Mouse (Mus musculus): ENCODE results near the gene Cnrip1. TPM values are rescaled to one million over a fixed set of nuclear protein-coding genes. Genes with fewer than 3 reads are reported as not detected.

Gene Cnrip1
- polyA plus RNA-seq, 1 experiment, result 2.7 TPM

GRCm38 (mm10) chr11:17112419-17113090, 61.2 kb downstream of the Cnrip1 start:
- Histone ChIP-seq H3K27ac (ENCODE audit: insufficient read depth, low read depth, low read length) (no peak overlapping the region), H3K36me3 (ENCODE audit: control insufficient read depth, insufficient read depth, low read length) (no peaks in the 10 kb centered on the region), H3K4me3 (ENCODE audit: low read depth, low read length) (no peak overlapping the region), H3K27me3 (ENCODE audit: control insufficient read depth, insufficient read depth, low read length) (no peaks in the 10 kb centered on the region), H3K4me1 (ENCODE audit: control insufficient read depth, insufficient read depth, insufficient read length, low read length) (no peaks in the 10 kb centered on the region)
- WGBS, result 59% methylated on average over 1 of the region's 1 CpGs
- no peak for TF ChIP-seq CTCF (IDR thresholded peaks at IDR 0.05; ENCODE audit: extremely low read depth, insufficient read length, insufficient replicate concordance, low read depth, low read length)
- no peak for TF ChIP-seq POLR2A (IDR thresholded peaks at IDR 0.05; ENCODE audit: low read depth, low read length)

- Histone ChIP-seq H3K4me1 (ENCODE audit: control insufficient read depth, insufficient read depth, insufficient read length, low read length) (no peaks in the 10 kb centered on the region), H3K27ac (ENCODE audit: insufficient read depth, low read depth, low read length) (no peak overlapping the region), H3K27me3 (ENCODE audit: control insufficient read depth, insufficient read depth, low read length) (no peaks in the 10 kb centered on the region), H3K4me3 (ENCODE audit: low read depth, low read length) (no peak overlapping the region), H3K36me3 (ENCODE audit: control insufficient read depth, insufficient read depth, low read length) (no peaks in the 10 kb centered on the region)
- no peak for TF ChIP-seq CTCF (IDR thresholded peaks at IDR 0.05; ENCODE audit: extremely low read depth, insufficient read length, insufficient replicate concordance, low read depth, low read length)
- no peak for TF ChIP-seq POLR2A (IDR thresholded peaks at IDR 0.05; ENCODE audit: low read depth, low read length)
- 19% methylated on average over 2 of the region's 2 CpGs for WGBS
Measured at GRCm38 (mm10) chr11:17126418-17126817, 75.0 kb downstream of the Cnrip1 start.

Other genes with a start within 250 kb of the Cnrip1 start
- gene Fbxo48, start 100.2 kb upstream of the Cnrip1 start, polyA plus RNA-seq (2012; rRNA removed), result 0.16 and 0.18 TPM in 2 replicates
- gene Plek, start 795 bp downstream of the Cnrip1 start, polyA plus RNA-seq (2012; rRNA removed), result 0.24 and 0.33 TPM in 2 replicates
- gene Ppp3r1, start 107.7 kb downstream of the Cnrip1 start, polyA plus RNA-seq (2012; rRNA removed), result 7.9 and 33.2 TPM in 2 replicates
- gene Wdr92, start 130.5 kb downstream of the Cnrip1 start, polyA plus RNA-seq (2012; rRNA removed), result 2.3 and 3.3 TPM in 2 replicates
- 1.5 and 1.8 TPM in 2 replicates for gene Pno1, start 160.0 kb downstream of the Cnrip1 start, polyA plus RNA-seq (2012; rRNA removed)
- 0.09 and 1.5 TPM in 2 replicates for gene C1d, start 206.0 kb downstream of the Cnrip1 start, polyA plus RNA-seq (2012; rRNA removed)